Mouse (Mus musculus): ENCODE measurements around the gene Lsamp.

Lsamp gene

GRCm38 (mm10) chr16:40271859-40272258 is 287.7 kb downstream of the Lsamp start:
- no peak for DNase-seq (ENCODE audit: low read depth, low spot score)

DNA sequence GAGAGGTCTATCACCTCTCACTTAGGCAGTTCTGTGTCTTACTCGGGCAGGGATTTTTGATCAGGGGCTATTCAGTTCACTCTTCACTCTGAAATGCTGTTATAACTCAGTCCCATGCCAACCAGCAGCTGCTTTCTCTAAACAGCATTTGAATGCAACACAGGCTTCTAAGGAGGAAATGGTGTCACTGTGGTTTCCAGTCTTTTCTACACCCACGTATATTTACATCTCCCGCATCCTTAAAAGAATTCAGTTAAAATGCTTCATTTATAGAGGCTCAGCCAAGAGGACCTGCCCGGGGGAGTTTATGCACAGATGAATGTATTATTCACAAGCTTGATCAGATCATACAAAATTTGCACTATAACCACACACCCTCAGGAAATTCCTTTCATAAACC is 306.0 kb downstream of the Lsamp start:
- DNase-seq (ENCODE audit: low read depth, low spot score), result no peak

DNA sequence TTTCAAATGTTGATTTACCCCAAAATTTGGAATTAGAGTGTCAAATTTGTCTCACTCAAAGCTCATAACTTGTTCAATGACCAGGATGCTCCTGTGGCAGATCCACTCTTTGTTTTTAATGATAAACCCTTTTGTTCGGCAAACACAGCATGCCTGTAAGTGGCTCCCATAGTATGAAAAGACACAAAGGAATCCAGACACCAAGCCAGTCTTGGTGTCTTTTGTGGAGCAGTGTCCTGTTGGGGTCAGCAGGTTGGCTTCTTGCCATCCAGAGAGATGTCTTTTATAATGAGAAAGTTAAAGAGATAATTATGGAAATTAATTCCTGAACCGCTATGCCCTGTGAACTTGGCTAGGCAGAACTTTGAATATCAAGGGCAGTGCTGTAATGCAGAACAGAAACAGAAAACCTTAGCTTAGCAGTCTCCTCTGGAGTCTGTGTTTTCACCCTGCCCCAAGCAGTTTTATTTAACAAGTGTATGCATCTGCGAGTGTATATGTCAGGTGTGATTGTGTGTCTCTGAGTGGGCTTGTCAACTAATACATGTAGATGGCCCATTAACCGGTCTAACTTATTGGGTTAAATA is 310.2 kb downstream of the Lsamp start:
- no peak for DNase-seq (ENCODE audit: low read depth, low spot score)

- DNase-seq (ENCODE audit: low read depth, low spot score), result no peak
Observed at GRCm38 (mm10) chr16:40295240-40295639, 311.1 kb downstream of the Lsamp start.

DNA sequence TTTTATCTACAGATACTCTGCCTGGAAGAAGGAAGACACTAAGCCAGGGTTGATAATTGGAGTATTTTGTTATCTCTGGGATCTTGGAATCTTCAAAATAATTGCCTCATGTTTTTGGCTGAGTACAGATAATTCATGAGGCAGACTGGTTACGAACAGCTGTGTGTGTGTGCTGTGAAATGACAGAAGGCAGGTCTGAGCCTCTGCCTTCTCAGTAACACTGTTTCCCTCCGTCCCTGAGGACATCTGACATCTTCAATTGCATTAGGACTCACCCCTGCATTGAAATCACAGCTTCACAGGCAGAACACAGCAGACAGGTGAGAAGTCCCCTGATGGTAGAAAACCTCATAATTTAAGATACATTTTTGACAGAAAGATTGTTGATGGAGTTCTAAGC is 323.5 kb downstream of the Lsamp start:
- no peak for DNase-seq (ENCODE audit: low read depth, low spot score)

DNA sequence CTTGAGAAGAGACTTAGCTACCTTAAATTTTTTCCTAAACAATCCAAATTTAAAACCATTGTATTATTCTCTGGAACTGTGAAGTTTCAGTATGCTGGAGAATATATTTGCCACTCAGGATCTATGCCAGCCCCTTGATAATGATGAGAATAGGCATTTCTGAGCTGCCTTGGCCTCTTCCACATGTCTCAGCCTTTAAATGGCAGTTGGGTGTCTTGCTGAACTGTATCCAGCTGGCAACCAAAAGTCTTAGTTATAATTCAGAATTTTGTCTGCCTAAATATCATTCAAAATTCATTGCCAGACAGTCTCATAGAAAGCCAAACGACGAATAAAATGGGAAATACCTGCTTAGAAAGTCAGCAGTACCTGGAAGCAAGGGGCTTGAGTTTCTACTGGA is 332.0 kb downstream of the Lsamp start:
- DNase-seq (ENCODE audit: low read depth, low spot score), result no peak

DNA sequence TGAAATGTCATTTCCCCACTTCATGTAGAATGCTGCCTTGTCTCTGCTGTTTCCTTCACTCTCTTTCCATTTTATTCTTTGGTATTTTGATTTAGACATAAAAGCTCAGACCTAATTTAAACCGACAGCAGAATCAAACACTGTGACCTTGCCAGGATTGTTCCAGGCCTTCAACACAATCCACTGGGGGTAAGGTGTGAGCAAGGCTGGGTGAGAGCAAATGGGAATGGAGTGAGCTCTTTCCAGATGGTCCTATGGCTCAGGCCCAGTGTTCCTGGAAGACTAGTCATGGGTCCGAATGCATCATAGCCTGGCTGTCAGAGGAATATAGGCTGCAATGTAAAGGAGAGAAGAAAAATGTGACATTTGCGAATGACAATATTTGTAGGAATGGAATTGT is 340.6 kb downstream of the Lsamp start:
- DNase-seq (ENCODE audit: low read depth, low spot score), result no peak

DNA sequence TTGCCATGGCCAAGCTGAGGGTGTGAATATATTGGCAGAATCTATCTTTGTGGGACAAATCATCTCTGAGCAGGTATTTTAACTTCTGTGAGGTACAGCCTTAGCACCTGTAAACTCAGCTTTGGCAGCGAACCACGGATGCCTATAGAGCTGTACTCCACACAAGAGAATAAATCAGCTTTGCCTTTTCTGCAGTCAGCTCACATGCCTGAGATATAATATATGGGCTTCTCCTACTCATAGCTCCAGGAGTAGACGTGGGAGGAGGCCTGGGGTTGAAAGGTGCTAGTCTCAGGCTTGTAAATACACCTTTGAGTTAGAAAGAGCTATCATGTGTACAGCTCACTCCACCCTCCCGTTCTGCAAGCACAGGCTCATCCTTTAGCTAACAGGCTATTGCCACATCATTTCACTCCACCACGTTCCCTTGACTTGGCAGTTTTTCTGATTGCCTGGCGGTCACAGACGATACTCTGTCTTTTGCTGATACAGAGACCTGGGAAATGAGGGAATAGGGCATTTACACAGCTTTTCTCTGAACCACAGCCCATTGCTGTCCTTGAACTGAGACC is 344.2 kb downstream of the Lsamp start:
- no peak for DNase-seq (ENCODE audit: low read depth, low spot score)

- no peak for DNase-seq (ENCODE audit: low read depth, low spot score)
Observed at GRCm38 (mm10) chr16:40369677-40370076, 385.5 kb downstream of the Lsamp start.

- no peak for DNase-seq (ENCODE audit: low read depth, low spot score)
Observed at GRCm38 (mm10) chr16:40371291-40371690, 387.1 kb downstream of the Lsamp start.

GRCm38 (mm10) chr16:40375314-40375713 is 391.2 kb downstream of the Lsamp start:
- DNase-seq (ENCODE audit: low read depth, low spot score), result no peak

DNA sequence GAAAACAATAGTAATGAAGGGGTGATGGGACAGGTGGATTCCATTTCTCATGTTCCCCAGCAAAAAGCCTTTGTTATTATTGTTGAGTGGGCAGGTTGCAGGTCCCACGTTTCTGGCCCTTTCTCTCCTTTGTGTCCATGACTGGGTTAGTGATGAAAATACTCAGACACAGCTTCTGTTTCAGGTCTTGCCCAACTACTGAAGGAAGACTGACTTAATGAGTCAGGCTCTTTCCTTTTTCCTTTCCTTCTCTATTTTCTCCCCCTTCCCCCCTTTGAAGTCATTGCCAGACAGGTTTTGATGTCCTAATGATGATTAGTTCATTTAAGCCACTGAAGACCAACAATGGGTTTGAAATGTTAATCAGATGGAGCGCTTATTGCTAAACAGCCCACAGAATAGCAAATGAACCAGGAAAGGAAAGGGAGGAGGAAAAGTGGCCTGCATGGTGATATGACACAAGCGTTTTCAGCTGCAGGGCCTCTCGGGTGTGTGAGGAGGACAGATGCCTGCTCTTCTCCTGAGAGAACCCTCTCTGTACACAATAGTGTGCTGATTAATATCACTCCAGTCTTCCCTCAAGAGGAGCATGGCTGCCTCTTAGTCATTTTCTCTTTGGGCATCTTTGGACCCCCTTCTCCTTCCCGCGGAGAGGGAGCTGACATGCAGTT is 393.1 kb downstream of the Lsamp start:
- DNase-seq (ENCODE audit: low read depth, low spot score), result no peak

- no peak for DNase-seq (ENCODE audit: low read depth, low spot score)
Observed at GRCm38 (mm10) chr16:40392106-40392505, 407.9 kb downstream of the Lsamp start.

- no peak for DNase-seq (ENCODE audit: low read depth, low spot score)
Observed at GRCm38 (mm10) chr16:40399531-40399930, 415.4 kb downstream of the Lsamp start.

DNA sequence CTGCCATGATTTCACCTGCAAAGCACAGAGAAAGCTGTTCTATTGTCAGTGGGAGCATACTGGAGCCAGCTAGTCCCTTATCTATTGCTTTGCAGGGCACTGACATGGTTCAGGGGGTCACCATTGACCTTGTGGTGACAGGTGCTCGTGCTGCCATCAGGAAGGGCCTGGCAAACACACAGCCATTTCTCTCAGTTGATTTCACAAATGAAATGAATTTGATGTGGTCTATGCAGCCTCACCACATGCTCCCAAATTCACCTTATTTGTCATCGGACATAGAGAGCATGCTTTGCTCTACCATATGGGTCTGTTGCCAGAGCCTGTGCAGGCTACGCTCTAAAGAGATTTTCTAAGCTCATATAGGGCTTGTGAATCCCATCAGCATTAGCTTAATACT is 450.1 kb downstream of the Lsamp start:
- DNase-seq (ENCODE audit: low read depth, low spot score), result no peak

GRCm38 (mm10) chr16:40436415-40436814 is 452.3 kb downstream of the Lsamp start:
- DNase-seq (ENCODE audit: low read depth, low spot score), result no peak

- DNase-seq (ENCODE audit: low read depth, low spot score), result no peak
Observed at GRCm38 (mm10) chr16:40437879-40438278, 453.7 kb downstream of the Lsamp start.

GRCm38 (mm10) chr16:40438876-40439275 is 454.7 kb downstream of the Lsamp start:
- no peak for DNase-seq (ENCODE audit: low read depth, low spot score)

- DNase-seq (ENCODE audit: low read depth, low spot score), result no peak
Observed at GRCm38 (mm10) chr16:40446587-40446986, 462.4 kb downstream of the Lsamp start.

GRCm38 (mm10) chr16:40463411-40464058 is 479.4 kb downstream of the Lsamp start:
- no peak for DNase-seq (ENCODE audit: low read depth, low spot score)

DNA sequence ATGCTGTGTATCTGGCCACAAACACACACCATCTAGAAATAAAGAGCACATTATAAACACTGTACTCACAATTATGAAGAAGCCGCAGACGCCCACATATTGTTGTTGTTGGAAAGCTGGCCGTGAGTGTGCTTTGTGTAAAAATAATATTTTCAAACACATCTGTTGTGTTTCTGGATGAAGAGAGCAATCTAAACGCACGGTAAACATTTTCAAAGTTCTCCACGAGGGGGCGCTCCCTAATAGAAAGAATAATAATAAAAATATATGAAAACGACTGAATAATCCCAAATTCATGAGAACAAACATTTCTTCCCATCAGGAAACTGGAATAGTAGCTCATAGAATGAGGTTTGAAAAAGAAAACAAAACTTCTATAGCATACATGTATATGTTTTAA is 482.4 kb downstream of the Lsamp start:
- DNase-seq (ENCODE audit: low read depth, low spot score), result no peak

DNA sequence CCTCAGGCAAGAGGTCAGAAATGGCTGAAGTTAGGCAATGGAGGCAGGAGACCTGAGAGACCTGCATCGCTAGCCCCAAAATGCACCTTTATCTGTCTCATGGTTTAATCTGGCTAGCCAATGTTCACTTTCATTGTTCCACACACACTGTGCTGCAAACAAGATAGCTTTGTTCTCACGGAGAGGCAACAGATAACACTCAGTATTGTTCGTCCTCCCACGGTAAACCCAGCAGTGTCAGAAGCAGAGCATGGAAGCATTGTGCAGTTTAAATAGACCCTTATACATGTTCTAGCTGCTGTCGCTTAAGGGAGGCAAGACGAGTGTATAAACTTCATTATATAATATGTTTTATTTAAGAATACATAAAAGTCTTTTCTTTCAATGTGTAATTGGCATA is 486.8 kb downstream of the Lsamp start:
- DNase-seq (ENCODE audit: low read depth, low spot score), result no peak

DNA sequence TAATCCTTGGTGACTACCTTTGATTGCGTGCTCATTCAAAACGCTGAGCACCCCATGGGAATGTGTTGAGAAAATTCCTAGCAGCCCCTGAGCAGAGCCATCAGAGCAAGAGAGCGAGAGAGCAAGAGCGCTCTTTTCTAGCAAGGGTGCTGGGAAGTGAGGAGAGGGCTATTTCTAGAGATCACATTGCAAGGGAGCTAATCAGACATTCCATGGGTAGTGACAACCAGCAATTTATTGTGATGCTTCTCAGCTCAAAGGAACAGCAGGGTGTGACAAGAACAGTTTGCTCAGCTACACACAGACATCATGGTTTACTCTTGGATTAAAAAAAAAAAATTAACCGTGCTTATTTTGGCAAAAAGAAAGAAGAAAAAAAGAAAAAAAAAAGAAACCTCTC is 487.8 kb downstream of the Lsamp start:
- no peak for DNase-seq (ENCODE audit: low read depth, low spot score)
